Mouse (Mus musculus) neural tube, embryonic 14.5 days (tissue): ENCODE measurements around the gene Ccdc74a. TPM values are rescaled to one million over a fixed set of nuclear protein-coding genes. Genes with fewer than 3 reads are reported as not detected.

Experiments
- polyA plus RNA-seq: library from polyadenylated mRNA; unstranded; fragments of >200 nt; fragmentation: Nextera tagmentation; extraction: Ambion mirVana; gene quantifications from 2 replicates; pipeline ENCODE4 v1.2.1, GENCODE M21; 2014

Gene Ccdc74a
- polyA plus RNA-seq, 1 experiment from 2014 or later = 11.3 TPM

Other genes with a start within 250 kb of the Ccdc74a start
- 9.5 and 10.6 TPM in 2 replicates for gene Snap29, start 240.5 kb upstream of the Ccdc74a start, polyA plus RNA-seq
- gene Pi4ka, start 240.2 kb upstream of the Ccdc74a start, polyA plus RNA-seq = 73.0 and 83.1 TPM in 2 replicates
- gene Crkl, start 194.5 kb upstream of the Ccdc74a start, polyA plus RNA-seq = 70.6 and 73.1 TPM in 2 replicates
- 3.0 and 3.4 TPM in 2 replicates for gene Aifm3, start 156.9 kb upstream of the Ccdc74a start, polyA plus RNA-seq
- gene Lztr1, start 137.8 kb upstream of the Ccdc74a start, polyA plus RNA-seq = 113 and 132 TPM in 2 replicates
- 58.6 and 62.7 TPM in 2 replicates for gene Thap7, start 115.3 kb upstream of the Ccdc74a start, polyA plus RNA-seq
- gene Lrrc74b, start 85.2 kb upstream of the Ccdc74a start, polyA plus RNA-seq = 0.79 and 1.1 TPM in 2 replicates
- gene P2rx6, start 84.6 kb upstream of the Ccdc74a start, polyA plus RNA-seq = 2.4 and 2.7 TPM in 2 replicates
- 32.8 and 39.1 TPM in 2 replicates for gene Slc7a4, start 63.3 kb upstream of the Ccdc74a start, polyA plus RNA-seq
- 27.7 and 29.3 TPM in 2 replicates for gene Smpd4, start 27.1 kb upstream of the Ccdc74a start, polyA plus RNA-seq
- gene Med15, start 86.4 kb downstream of the Ccdc74a start, polyA plus RNA-seq = 46.9 and 51.0 TPM in 2 replicates
- 90.9 and 98.9 TPM in 2 replicates for gene Klhl22, start 113.1 kb downstream of the Ccdc74a start, polyA plus RNA-seq
- gene Scarf2, start 150.8 kb downstream of the Ccdc74a start, polyA plus RNA-seq = 0.95 and 2.0 TPM in 2 replicates
- gene B830017H08Rik, start 186.7 kb downstream of the Ccdc74a start, polyA plus RNA-seq = 4.7 and 6.5 TPM in 2 replicates
- 3.9 and 4.0 TPM in 2 replicates for gene Car15, start 191.9 kb downstream of the Ccdc74a start, polyA plus RNA-seq
- gene Gm20518, start 245.2 kb downstream of the Ccdc74a start, polyA plus RNA-seq = 0.21 and 0.36 TPM in 2 replicates
- 0.08 TPM in 1 of 2 replicates, not detected in the other for gene Tssk1, start 247.8 kb downstream of the Ccdc74a start, polyA plus RNA-seq